Mouse (Mus musculus) spleen, postnatal 36 days (tissue): ENCODE results near the gene Olfr785.
"Not testable (repeated sequence)": the region's sequence is repeated elsewhere in the genome, so short reads cannot be mapped to it uniquely, and the experiment has no call there.

Experiments
- DNase-seq, 2 experiments: peaks; one replicate each; pipeline ENCODE4 v3.0.0; 2022; ENCODE audit warnings: low spot score in 2 of 2, mixed read lengths in 1 of 2

Gene Olfr785

DNA sequence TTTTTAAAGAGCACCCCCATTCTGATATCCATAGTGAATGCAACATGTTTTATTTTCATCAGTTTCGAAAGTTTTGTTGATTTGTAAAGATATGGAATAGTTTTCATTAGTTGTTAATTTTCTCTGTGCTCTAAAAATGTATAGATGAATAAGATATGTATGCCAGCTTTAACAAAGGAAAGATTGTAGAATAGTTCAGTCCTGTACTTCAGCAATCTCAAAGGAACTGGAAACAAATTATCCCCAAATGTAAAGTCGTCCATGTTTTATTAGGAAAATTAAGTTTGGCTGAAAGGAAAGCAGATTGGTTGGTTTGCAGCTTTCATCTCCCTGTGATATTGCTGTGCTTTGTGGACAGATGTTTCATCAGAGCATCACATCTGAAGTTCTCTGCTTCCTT lies at the start of gene Olfr785:
Gene Olfr785, plus strand, starts transcription at position 301 of the 400 bp plus-strand sequence.
- no peak for DNase-seq

GRCm38 (mm10) chr10:129356496-129356895 lies 48.7 kb upstream of the Olfr785 start:
- not testable (repeated sequence) for DNase-seq

GRCm38 (mm10) chr10:129357307-129357706 lies 47.9 kb upstream of the Olfr785 start:
- no peak for DNase-seq

GRCm38 (mm10) chr10:129374051-129374450 lies 31.2 kb upstream of the Olfr785 start:
- DNase-seq: not testable (repeated sequence)

DNA sequence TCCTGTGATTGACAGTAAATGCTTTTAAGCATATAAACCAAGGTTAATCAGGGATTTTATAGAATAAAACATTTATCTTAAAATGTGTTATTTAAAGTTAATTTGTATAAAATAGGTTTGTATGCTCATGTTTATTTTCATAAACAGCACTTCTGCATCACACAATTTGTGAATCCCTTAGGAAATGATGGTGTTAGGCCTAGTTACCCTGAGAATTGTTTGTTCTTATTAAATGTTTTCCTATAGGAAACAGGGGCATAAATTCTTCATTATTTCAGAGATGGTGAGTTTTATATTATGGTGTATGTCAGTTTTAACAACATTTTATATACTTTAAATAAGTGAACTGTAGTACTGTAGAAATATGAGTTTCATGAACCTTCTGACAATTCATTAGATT lies 21.4 kb upstream of the Olfr785 start, which contains the start of gene Olfr784:
Gene Olfr784, plus strand, starts transcription at position 301 of the 400 bp plus-strand sequence.
- DNase-seq: no peak

- no peak for DNase-seq
Observed at GRCm38 (mm10) chr10:129400892-129401291, 4.3 kb upstream of the Olfr785 start.

DNA sequence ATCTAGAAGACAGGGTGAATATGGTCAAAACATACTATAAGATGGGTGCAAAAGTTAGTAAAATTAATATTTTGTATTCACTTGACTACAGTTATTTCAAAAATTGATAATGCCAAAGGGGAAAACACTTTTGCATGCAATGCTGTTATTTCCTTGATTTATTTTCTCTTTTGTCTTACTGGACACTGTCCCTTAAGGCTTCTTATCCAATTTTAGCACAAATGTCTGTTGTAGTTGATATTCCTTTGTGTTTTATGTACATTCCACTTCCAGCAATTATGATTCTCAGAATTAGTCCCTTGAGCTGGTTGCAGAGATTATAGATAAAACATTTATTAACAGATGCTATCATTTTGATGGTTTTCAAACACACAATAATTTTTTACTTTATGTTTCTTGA lies 21.8 kb downstream of the Olfr785 start, which contains the start of gene Olfr786:
Gene Olfr786, plus strand, starts transcription at position 301 of the 400 bp plus-strand sequence.
- DNase-seq: no peak
